Mouse (Mus musculus): ENCODE data around the gene Sync. TPM values are rescaled to one million over a fixed set of nuclear protein-coding genes. Genes with fewer than 3 reads are reported as not detected.
A peak's percentile ranks its signal among the peaks of the same experiment; 100 is the strongest.

The Sync gene
- polyA plus RNA-seq (2015; fragmentation: Nextera tagmentation; extraction: Ambion mirVana) = 0.18 and 0.19 TPM in 2 replicates

DNA sequence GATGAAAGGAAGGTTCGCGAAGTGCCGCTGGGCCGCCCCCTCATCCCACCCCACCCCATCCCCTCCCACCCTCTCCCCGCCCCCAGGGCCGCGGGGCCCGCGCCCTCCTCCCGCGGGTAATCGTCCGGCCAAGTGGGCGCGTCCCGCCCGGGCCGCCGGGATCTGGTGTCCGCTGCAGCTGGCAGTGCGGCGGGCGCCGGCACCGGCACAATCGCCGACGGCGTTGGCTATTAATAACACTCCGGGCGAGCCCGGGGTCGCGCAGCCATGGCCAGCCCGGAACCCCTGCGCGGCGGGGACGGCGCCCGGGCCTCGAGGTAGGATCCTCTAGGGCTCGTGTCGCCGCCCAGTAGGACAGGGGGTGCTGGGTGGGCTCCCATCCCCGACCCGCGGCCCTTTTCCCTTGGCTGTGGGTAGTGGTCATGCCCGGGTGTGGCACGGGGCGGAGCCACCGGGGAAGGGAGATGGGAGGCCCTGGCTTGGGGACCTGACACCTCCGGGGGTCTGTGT is at the start of gene Sync:
TSS of gene Sync (plus strand) at position 146 of the 510 bp plus-strand sequence.
- Histone ChIP-seq H3K9me3 (replicated peaks) (no peaks in the 10 kb centered on the region), H3K27me3 (peaks cover 24% of the 10 kb centered on the region), H3K36me3 (ENCODE audit: poor library complexity, severe bottlenecking) (no peaks in the 10 kb centered on the region), H3K27ac (no peak within 1 kb of the TSS), H3K4me1 (peaks cover 18% of the 10 kb centered on the region), H3K4me2 (peak within 1 kb of the TSS; percentile 89), H3K9ac (peak within 1 kb of the TSS; percentile 64), H3K4me3 (peak within 1 kb of the TSS; percentile 47)
- WGBS = 1% methylated on average over 50 of the region's 53 CpGs
- ATAC-seq = peak; percentile 21; the same call in 1 of the 2 replicates

DNA sequence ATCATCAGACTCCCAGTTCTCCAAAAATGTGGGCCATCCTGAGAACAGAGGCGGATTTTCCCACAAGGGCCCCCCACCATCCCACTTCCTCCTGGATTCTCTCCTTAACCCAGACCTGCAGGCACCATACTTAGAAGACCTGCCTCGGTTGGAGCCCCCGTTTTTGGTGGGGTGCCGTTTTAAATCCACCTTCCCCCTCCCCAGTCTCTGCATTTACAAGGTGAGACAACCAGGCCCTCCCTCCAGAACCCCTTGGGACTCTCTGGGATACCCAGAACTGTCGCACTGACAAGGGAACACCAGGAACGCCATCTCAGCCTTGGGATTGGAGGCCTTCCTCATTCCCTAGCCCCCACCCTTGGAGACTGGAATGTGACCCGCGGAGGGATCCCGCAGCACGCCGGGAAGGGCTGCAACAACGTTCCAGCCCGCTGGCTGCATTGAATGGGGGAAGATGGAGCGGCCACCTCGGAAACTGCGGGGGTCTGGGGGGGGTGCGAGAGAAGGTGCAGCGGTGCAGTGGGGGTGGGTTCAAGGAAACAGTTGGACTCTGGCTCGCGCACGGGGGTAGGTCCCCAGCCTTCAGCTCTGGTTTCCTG is 49.5 kb upstream of the Sync start:
- ATAC-seq = peak; percentile 16; the same call in 1 of the 2 replicates
- 5% methylated on average over 21 of the region's 21 CpGs for WGBS
- H3K27ac ChIP-seq = no peak overlapping the region
- H3K9me3 ChIP-seq (replicated peaks) = no peaks in the 10 kb centered on the region
- no peaks in the 10 kb centered on the region for H3K27me3 ChIP-seq
- H3K9ac ChIP-seq = peak overlapping the region; percentile 67
- peak overlapping the region; percentile 96 for H3K4me2 ChIP-seq
- H3K4me3 ChIP-seq = peak overlapping the region; percentile 54
- H3K36me3 ChIP-seq (ENCODE audit: poor library complexity, severe bottlenecking) = no peaks in the 10 kb centered on the region
- H3K4me1 ChIP-seq = peaks cover 38% of the 10 kb centered on the region

DNA sequence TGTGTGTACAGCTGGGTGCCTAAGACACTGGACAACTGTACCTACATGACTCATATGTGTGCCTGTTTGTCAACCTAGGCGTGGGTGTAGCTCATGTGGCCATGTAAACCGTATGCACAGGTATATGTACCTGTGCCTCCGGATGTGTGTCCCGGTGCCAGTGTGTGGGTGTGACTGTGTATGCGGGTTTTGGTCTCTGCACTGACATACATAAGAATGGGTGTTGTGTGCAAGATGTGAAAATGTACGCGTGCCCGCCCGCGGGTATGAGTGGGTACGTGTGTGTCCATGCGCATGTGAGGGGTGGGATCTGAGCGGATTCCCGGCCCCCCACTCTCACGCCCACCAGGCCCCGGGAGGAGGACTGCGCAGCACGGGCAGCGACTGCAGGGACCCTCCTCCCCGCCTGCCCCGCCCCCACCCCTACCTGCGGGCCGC is 48.8 kb upstream of the Sync start:
- Histone ChIP-seq H3K27ac (no peak overlapping the region), H3K9me3 (replicated peaks) (no peaks in the 10 kb centered on the region), H3K4me3 (peak overlapping the region; percentile 54), H3K9ac (peak overlapping the region; percentile 67), H3K36me3 (ENCODE audit: poor library complexity, severe bottlenecking) (no peaks in the 10 kb centered on the region), H3K4me1 (peaks cover 38% of the 10 kb centered on the region), H3K27me3 (no peaks in the 10 kb centered on the region), H3K4me2 (peak overlapping the region; percentile 96)
- 0% methylated on average over 22 of the region's 23 CpGs for WGBS
- peak; percentile 68 for ATAC-seq

DNA sequence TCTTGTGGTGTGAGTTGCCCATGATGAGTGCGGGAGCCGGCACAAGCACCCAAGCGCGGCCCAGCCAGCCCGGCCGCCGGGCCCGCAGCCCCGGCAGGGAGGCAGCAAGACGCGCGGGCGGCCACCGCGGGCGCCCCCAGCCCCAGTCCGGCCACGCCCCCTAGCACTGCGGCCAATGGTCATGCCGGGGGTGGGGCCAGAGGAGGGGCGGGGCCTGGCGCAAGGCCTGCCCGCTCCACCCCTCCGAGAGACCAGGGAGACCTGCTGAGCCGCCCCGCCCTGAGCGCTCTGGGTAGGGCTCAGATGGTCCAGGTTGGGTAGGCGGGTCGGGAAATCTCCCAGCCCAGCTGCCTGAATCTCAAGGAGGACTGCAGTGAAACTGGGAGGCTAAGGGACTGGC is 48.3 kb upstream of the Sync start:
- Histone ChIP-seq H3K36me3 (ENCODE audit: poor library complexity, severe bottlenecking) (no peaks in the 10 kb centered on the region), H3K27me3 (no peaks in the 10 kb centered on the region), H3K4me2 (peak overlapping the region; percentile 96), H3K4me1 (peaks cover 38% of the 10 kb centered on the region), H3K9me3 (replicated peaks) (no peaks in the 10 kb centered on the region), H3K4me3 (peak overlapping the region; percentile 54), H3K9ac (peak overlapping the region; percentile 67), H3K27ac (no peak overlapping the region)
- peak; percentile 81 for ATAC-seq
- WGBS = 2% methylated on average over 22 of the region's 29 CpGs

DNA sequence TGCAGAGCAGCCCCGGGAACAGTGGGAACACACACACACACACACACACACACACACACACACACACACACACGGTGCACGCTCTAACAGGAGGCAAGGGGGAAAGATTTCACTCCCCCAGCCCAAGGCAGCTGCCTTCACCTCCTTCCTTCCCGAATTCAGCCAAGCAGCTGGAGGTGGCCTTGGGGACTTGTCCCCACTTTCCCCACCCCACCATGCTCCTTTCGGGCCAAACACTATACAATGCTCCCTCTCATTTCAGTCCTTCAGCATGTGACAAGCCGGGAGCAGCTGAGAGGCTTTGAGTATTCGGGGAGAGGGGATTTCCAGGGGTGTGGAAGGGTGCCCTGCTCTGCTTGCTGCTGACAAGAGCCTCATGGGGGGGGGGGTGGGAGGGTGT is 45.5 kb upstream of the Sync start:
- H3K4me2 ChIP-seq = no peak overlapping the region
- H3K9ac ChIP-seq = peak overlapping the region; percentile 50; the same call in 1 of the 2 replicates
- 9% methylated on average over 6 of the region's 7 CpGs for WGBS
- no peaks in the 10 kb centered on the region for H3K36me3 ChIP-seq (ENCODE audit: poor library complexity, severe bottlenecking)
- peaks cover 20% of the 10 kb centered on the region for H3K27me3 ChIP-seq
- H3K27ac ChIP-seq = no peak overlapping the region; the same call in 1 of the 2 replicates
- no peak for ATAC-seq
- H3K4me1 ChIP-seq = peaks cover 38% of the 10 kb centered on the region
- H3K9me3 ChIP-seq (replicated peaks) = no peaks in the 10 kb centered on the region
- H3K4me3 ChIP-seq = no peak overlapping the region

DNA sequence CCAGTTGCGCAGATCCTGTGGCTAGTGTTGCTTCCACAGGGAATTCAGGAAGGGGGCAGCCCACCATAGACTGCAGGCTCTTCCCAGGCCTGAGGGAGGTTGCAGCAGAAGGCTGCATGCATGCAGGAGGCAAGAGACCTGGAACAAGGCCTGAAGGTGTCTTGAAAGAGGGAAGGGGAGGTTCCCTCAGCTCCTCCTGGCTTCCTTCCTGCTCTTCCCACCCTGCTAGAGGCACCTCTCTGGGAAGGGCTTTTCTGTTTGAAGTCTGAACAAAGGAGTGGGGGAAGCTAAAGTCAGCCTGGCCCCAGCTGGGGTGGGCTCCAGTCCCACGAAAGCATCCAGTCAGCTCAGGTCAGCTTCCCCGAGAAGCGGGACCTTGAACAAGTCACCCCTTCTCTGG is 45.1 kb upstream of the Sync start:
- H3K4me2 ChIP-seq = no peak overlapping the region
- peaks cover 24% of the 10 kb centered on the region for H3K27me3 ChIP-seq
- H3K27ac ChIP-seq = peak overlapping the region; percentile 31; the same call in 1 of the 2 replicates
- no peak overlapping the region for H3K4me3 ChIP-seq
- no peak for ATAC-seq
- H3K9me3 ChIP-seq (replicated peaks) = no peaks in the 10 kb centered on the region
- WGBS = 31% methylated on average over 4 of the region's 4 CpGs
- H3K4me1 ChIP-seq = peaks cover 36% of the 10 kb centered on the region
- no peaks in the 10 kb centered on the region for H3K36me3 ChIP-seq (ENCODE audit: poor library complexity, severe bottlenecking)
- H3K9ac ChIP-seq = no peak overlapping the region

DNA sequence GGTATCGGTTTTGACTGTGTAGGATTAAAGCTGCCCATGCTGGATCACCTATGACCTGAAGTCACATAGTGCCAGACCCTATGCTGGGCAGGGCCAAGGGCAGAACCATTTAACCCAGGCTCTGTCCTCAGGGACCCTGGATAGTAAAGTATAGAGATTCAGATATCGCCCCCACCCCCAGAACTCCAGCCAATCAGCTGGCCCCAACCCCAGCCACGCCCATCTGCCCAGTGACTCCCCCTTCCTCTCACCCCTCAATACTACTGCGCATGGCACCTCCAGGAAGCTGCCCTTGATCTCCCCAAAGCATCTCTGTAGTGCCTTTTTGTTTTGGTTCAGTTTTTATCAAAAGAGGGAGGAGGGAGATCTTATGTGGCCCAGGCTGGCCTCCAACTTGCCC is 44.7 kb upstream of the Sync start:
- Histone ChIP-seq H3K4me2 (no peak overlapping the region), H3K27ac (peak overlapping the region; percentile 31; the same call in 1 of the 2 replicates), H3K9me3 (replicated peaks) (no peaks in the 10 kb centered on the region), H3K4me3 (no peak overlapping the region), H3K27me3 (peaks cover 29% of the 10 kb centered on the region), H3K36me3 (ENCODE audit: poor library complexity, severe bottlenecking) (no peaks in the 10 kb centered on the region), H3K4me1 (peaks cover 32% of the 10 kb centered on the region), H3K9ac (no peak overlapping the region)
- no peak for ATAC-seq
- WGBS = 19% methylated on average over 4 of the region's 4 CpGs

DNA sequence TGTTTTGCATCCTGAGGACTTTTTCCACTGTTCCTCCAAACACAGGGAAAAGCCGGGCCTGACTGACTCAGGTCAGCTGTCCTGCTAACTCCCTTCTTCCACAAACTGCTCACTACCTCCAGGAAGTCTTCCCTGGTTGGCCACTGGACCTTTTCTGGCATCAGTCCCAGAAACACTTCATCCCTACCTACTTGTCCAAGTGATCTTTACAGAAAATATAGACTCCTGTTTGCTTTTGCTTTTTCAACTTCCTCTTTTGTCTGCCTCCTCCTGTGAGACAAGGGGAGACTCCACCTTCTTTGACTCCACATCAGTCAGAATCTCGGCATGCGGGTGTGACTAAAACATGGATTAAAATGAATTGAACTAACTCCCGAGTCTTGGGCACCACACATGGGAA is 42.6 kb upstream of the Sync start:
- Histone ChIP-seq H3K27me3 (peaks cover 49% of the 10 kb centered on the region), H3K9ac (no peak overlapping the region), H3K4me3 (no peak overlapping the region), H3K27ac (no peak overlapping the region), H3K4me1 (peaks cover 28% of the 10 kb centered on the region), H3K36me3 (ENCODE audit: poor library complexity, severe bottlenecking) (no peaks in the 10 kb centered on the region), H3K4me2 (no peak overlapping the region), H3K9me3 (replicated peaks) (no peaks in the 10 kb centered on the region)
- WGBS = 65% methylated on average over 4 of the region's 4 CpGs
- no peak for ATAC-seq

DNA sequence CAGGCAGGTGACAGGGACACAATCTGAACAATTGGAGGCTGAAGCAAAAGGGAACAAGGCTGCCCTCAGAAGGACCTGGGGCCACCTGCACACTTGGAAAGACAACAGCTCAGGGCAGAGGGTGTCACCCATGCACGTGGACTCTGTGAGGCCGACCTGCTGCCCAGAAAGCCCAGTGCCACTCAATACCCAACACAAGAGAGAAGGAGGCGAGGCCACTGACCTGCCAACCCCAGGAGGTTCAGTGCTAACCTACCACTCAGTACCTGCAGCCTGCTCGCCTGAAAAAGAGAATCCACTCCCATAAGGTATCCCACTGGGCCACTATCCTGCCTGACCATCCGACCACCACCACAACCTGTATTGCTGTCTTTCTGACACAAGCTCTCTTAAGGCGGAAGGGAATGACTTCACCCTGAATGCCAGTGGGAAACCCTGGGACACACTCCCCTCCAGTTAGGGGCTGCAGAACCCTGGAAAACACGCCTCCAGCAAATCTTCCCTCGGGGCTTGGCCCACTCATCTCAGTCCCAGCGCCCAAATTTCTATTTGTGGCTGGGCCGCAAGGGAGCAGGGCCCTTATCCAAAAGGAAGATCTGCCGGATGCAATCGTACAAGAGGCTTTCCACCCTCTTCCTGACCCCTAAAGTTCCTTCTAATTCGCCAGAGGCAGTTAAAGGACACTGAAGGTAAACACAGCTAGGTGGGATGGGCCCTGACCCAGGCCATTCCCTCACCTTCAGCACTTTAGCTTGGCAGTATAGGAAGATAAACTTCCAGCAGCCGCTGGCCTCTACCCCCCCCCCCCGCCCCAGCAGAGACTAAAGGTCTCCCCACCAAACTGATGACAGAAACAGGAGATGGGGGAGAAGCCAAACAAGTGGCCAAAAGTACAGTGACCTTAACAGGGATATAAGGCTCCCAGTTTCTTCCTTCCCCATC is 40.8 kb upstream of the Sync start:
- H3K27me3 ChIP-seq = peaks cover 64% of the 10 kb centered on the region

DNA sequence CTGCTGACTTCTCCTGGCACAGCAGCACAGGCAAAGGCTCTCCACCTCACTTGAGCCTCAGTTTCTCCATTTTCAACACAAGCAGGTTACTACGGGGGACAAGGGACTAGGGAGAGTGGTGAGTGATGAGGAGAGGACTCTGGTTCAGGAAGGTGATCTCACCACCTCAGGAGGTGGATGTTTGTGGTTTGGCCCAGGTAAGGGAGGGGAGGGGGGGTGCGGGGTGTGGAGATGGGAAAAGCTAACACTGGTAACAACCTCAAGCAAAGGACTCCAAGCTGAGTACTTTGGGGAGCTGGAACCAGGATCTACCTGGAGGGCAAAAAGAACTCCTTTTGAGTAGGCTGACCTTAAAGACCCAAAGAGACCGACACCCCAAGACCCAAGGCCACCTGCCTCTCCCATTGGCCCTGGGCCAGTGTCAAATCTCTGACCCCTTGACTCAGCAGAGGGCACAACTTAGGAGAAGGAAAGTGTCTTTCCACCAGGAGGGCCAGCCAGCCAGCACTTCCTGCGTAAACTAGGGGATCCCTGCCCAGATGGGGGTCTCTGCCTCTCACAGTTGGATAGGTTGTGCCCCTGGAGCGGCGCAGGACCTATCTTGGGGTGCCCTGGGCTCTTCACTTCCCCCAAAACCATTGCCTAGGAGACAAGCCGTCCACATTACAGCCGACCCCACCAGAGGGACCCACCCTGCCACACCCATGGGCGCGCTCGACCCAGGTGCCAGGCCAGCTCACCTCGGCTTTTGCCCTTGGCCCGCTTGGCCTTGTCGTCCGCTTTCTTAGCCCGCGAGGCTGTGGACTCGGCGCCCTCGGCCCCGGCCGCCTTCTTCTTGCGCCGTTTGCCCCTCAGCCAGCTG is 39.8 kb upstream of the Sync start:
- H3K9me3 ChIP-seq (replicated peaks) = no peaks in the 10 kb centered on the region
- H3K4me2 ChIP-seq = peak overlapping the region; percentile 91
- peak overlapping the region; percentile 54 for H3K4me3 ChIP-seq
- no peaks in the 10 kb centered on the region for H3K36me3 ChIP-seq (ENCODE audit: poor library complexity, severe bottlenecking)
- H3K27ac ChIP-seq = no peak overlapping the region
- peak overlapping the region; percentile 70 for H3K9ac ChIP-seq
- H3K4me1 ChIP-seq = peaks cover 29% of the 10 kb centered on the region
- ATAC-seq = no peak
- peaks cover 64% of the 10 kb centered on the region for H3K27me3 ChIP-seq
- 12% methylated on average over 24 of the region's 24 CpGs for WGBS

More for the DNA sequence above, 40.8 kb upstream of the Sync start:
- 41% methylated on average over 15 of the region's 15 CpGs for WGBS
- Histone ChIP-seq H3K4me3 (no peak overlapping the region), H3K9me3 (replicated peaks) (no peaks in the 10 kb centered on the region), H3K36me3 (ENCODE audit: poor library complexity, severe bottlenecking) (no peaks in the 10 kb centered on the region), H3K27ac (no peak overlapping the region), H3K4me1 (peaks cover 36% of the 10 kb centered on the region), H3K4me2 (no peak overlapping the region), H3K9ac (no peak overlapping the region)
- no peak for ATAC-seq

DNA sequence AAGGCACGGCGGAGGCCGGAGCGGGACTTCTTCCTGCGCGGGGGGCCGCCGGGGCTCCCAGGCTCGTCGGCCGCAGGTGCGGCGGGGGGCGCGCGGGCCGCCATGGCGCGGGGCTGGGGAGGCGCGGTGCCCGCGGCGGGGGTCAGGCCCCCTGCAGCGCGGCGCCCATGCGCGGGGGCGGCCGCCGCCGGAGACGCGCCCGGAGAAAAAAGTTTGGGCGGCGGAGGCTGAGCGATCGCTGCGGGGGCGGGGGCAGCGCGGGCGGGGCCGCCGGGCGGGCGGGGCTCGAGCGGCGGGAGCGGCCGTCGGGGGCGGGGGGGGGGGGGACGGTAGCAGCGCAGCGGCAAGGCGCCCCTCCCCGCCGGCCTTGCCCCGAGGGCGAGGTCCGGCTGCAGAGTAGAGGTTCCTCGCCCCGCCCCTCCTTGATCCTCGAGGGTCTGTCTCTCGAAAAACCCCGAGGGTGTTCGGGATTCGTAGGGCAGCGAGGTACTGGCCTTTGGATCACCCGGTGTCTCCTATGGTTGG is 39.1 kb upstream of the Sync start:
- peak overlapping the region; percentile 70 for H3K9ac ChIP-seq
- no peaks in the 10 kb centered on the region for H3K36me3 ChIP-seq (ENCODE audit: poor library complexity, severe bottlenecking)
- peaks cover 27% of the 10 kb centered on the region for H3K4me1 ChIP-seq
- 0% methylated on average over 24 of the region's 74 CpGs for WGBS
- H3K9me3 ChIP-seq (replicated peaks) = no peaks in the 10 kb centered on the region
- H3K27me3 ChIP-seq = peaks cover 64% of the 10 kb centered on the region
- H3K4me3 ChIP-seq = peak overlapping the region; percentile 54
- peak overlapping the region; percentile 91 for H3K4me2 ChIP-seq
- H3K27ac ChIP-seq = no peak overlapping the region
- ATAC-seq = no peak
